Mouse (Mus musculus) lung, embryonic 15.5 days (tissue): ENCODE results near the gene Cdh4. TPM values are rescaled to one million over a fixed set of nuclear protein-coding genes. Genes with fewer than 3 reads are reported as not detected.

Experiments used
- ATAC-seq: fragments of 200-750 bp; cut with Nextera tagmentation; 2 replicates; pipeline ENCODE4 v1.8.0; 2017; ENCODE audit warnings: moderate number of reproducible peaks, borderline replicate concordance; ENCODE audit not compliant: low FRiP score, low TSS enrichment; ENCODE audit errors: extremely low read depth
- H3K27ac ChIP-seq: fragments of 300-500 bp; sonication (generic); 2 replicates; pipeline ENCODE4 v1.5.1; 2015; ENCODE audit warnings: moderate library complexity, mild to moderate bottlenecking, inconsistent platforms
- H3K27me3 ChIP-seq: fragments of 300-500 bp; sonication (generic); 2 replicates; pipeline ENCODE4 v1.6.1; 2015; ENCODE audit warnings: inconsistent platforms
- H3K36me3 ChIP-seq: fragments of 300-500 bp; sonication (generic); 2 replicates; pipeline ENCODE4 v1.6.1; 2015; ENCODE audit warnings: inconsistent platforms
- H3K4me1 ChIP-seq: fragments of 300-500 bp; sonication (generic); 2 replicates; pipeline ENCODE4 v1.6.1; 2015; ENCODE audit warnings: inconsistent platforms
- H3K4me2 ChIP-seq: fragments of 300-500 bp; sonication (generic); 2 replicates; pipeline ENCODE4 v1.6.1; 2015; ENCODE audit warnings: inconsistent platforms, mild to moderate bottlenecking, moderate library complexity
- H3K4me3 ChIP-seq: fragments of 300-500 bp; sonication (generic); 2 replicates; pipeline ENCODE4 v1.5.1; 2015; ENCODE audit warnings: mild to moderate bottlenecking, inconsistent platforms
- H3K9ac ChIP-seq: fragments of 300-500 bp; sonication (generic); 2 replicates; pipeline ENCODE4 v1.6.1; 2015; ENCODE audit warnings: inconsistent platforms
- H3K9me3 ChIP-seq: fragments of 300-500 bp; sonication (generic); 2 replicates; pipeline ENCODE4 v1.6.1; 2016; ENCODE audit warnings: inconsistent platforms
- WGBS: fragments of 180-500 bp; shearing (Covaris S2); methylation state at CpG from one replicate; pipeline ENCODE4 v1.1.7; 2015; 5-methylcytosine and 5-hydroxymethylcytosine counted together
- polyA plus RNA-seq: library from polyadenylated mRNA; unstranded; fragments of >200 nt; fragmentation: Nextera tagmentation; extraction: Ambion mirVana; gene quantifications from 2 replicates; pipeline ENCODE4 v1.2.1, GENCODE M21; 2015

The Cdh4 gene
- polyA plus RNA-seq, 1 experiment from 2014 or later, result 7.3 TPM

- Histone ChIP-seq H3K9me3 (no peaks in the 10 kb centered on the region), H3K27ac (no peak overlapping the region), H3K27me3 (no peaks in the 10 kb centered on the region), H3K9ac (no peak overlapping the region), H3K36me3 (no peaks in the 10 kb centered on the region), H3K4me1 (no peaks in the 10 kb centered on the region), H3K4me3 (no peak overlapping the region), H3K4me2 (no peak overlapping the region)
- 45% methylated on average over 4 of the region's 4 CpGs for WGBS
- ATAC-seq, result no peak
These were observed 138.2 kb downstream of the Cdh4 start for GRCm38 (mm10) chr2:179580415-179580814.

GRCm38 (mm10) chr2:179581058-179581457 lies 138.8 kb downstream of the Cdh4 start:
- H3K4me1 ChIP-seq, result no peaks in the 10 kb centered on the region
- no peak overlapping the region for H3K27ac ChIP-seq
- H3K9me3 ChIP-seq, result no peaks in the 10 kb centered on the region
- no peak for ATAC-seq
- 70% methylated on average over 5 of the region's 5 CpGs for WGBS
- H3K36me3 ChIP-seq, result no peaks in the 10 kb centered on the region
- no peak overlapping the region for H3K4me3 ChIP-seq
- H3K27me3 ChIP-seq, result no peaks in the 10 kb centered on the region
- H3K4me2 ChIP-seq, result no peak overlapping the region
- no peak overlapping the region for H3K9ac ChIP-seq

GRCm38 (mm10) chr2:179582966-179583365 lies 140.7 kb downstream of the Cdh4 start:
- Histone ChIP-seq H3K27me3 (no peaks in the 10 kb centered on the region), H3K36me3 (no peaks in the 10 kb centered on the region), H3K4me3 (no peak overlapping the region), H3K9me3 (no peaks in the 10 kb centered on the region), H3K4me2 (no peak overlapping the region), H3K4me1 (no peaks in the 10 kb centered on the region), H3K27ac (no peak overlapping the region), H3K9ac (no peak overlapping the region)
- 59% methylated on average over 16 of the region's 16 CpGs for WGBS
- no peak for ATAC-seq

- H3K27ac ChIP-seq, result no peak overlapping the region
- no peaks in the 10 kb centered on the region for H3K27me3 ChIP-seq
- WGBS, result 48% methylated on average over 13 of the region's 13 CpGs
- H3K9me3 ChIP-seq, result no peaks in the 10 kb centered on the region
- ATAC-seq, result no peak
- no peak overlapping the region for H3K4me3 ChIP-seq
- no peak overlapping the region for H3K4me2 ChIP-seq
- H3K36me3 ChIP-seq, result no peaks in the 10 kb centered on the region
- H3K4me1 ChIP-seq, result no peaks in the 10 kb centered on the region
- no peak overlapping the region for H3K9ac ChIP-seq
These were observed 142.4 kb downstream of the Cdh4 start for GRCm38 (mm10) chr2:179584672-179585071.

GRCm38 (mm10) chr2:179586436-179586835 lies 144.2 kb downstream of the Cdh4 start:
- Histone ChIP-seq H3K4me1 (no peaks in the 10 kb centered on the region), H3K36me3 (no peaks in the 10 kb centered on the region), H3K27me3 (no peaks in the 10 kb centered on the region), H3K27ac (no peak overlapping the region), H3K4me3 (no peak overlapping the region), H3K9ac (no peak overlapping the region), H3K4me2 (no peak overlapping the region), H3K9me3 (no peaks in the 10 kb centered on the region)
- WGBS, result 77% methylated on average over 11 of the region's 11 CpGs
- ATAC-seq, result no peak

- WGBS, result 80% methylated on average over 2 of the region's 2 CpGs
- no peaks in the 10 kb centered on the region for H3K27me3 ChIP-seq
- H3K27ac ChIP-seq, result no peak overlapping the region
These were observed 144.8 kb downstream of the Cdh4 start for GRCm38 (mm10) chr2:179587069-179587468.

GRCm38 (mm10) chr2:179591661-179592060 lies 149.4 kb downstream of the Cdh4 start:
- H3K4me2 ChIP-seq, result no peak overlapping the region
- 58% methylated on average over 5 of the region's 5 CpGs for WGBS
- no peak overlapping the region for H3K4me3 ChIP-seq
- H3K36me3 ChIP-seq, result no peaks in the 10 kb centered on the region
- no peaks in the 10 kb centered on the region for H3K27me3 ChIP-seq
- no peak overlapping the region for H3K9ac ChIP-seq
- H3K9me3 ChIP-seq, result no peaks in the 10 kb centered on the region
- H3K27ac ChIP-seq, result no peak overlapping the region
- no peak for ATAC-seq
- H3K4me1 ChIP-seq, result no peaks in the 10 kb centered on the region

More at GRCm38 (mm10) chr2:179587069-179587468, 144.8 kb downstream of the Cdh4 start:
- no peaks in the 10 kb centered on the region for H3K36me3 ChIP-seq
- H3K4me2 ChIP-seq, result no peak overlapping the region
- H3K9ac ChIP-seq, result no peak overlapping the region
- no peak for ATAC-seq
- no peak overlapping the region for H3K4me3 ChIP-seq
- no peaks in the 10 kb centered on the region for H3K9me3 ChIP-seq
- H3K4me1 ChIP-seq, result no peaks in the 10 kb centered on the region

- WGBS, result 79% methylated on average over 4 of the region's 4 CpGs
- no peak for ATAC-seq
- H3K27ac ChIP-seq, result no peak overlapping the region
- H3K9ac ChIP-seq, result no peak overlapping the region
- H3K4me2 ChIP-seq, result no peak overlapping the region
- no peaks in the 10 kb centered on the region for H3K27me3 ChIP-seq
- no peaks in the 10 kb centered on the region for H3K9me3 ChIP-seq
- H3K36me3 ChIP-seq, result no peaks in the 10 kb centered on the region
- no peaks in the 10 kb centered on the region for H3K4me1 ChIP-seq
- no peak overlapping the region for H3K4me3 ChIP-seq
These were observed 152.8 kb downstream of the Cdh4 start for GRCm38 (mm10) chr2:179595013-179595412.

GRCm38 (mm10) chr2:179598886-179599285 lies 156.7 kb downstream of the Cdh4 start:
- H3K4me3 ChIP-seq, result no peak overlapping the region
- no peak overlapping the region for H3K27ac ChIP-seq
- no peak overlapping the region for H3K9ac ChIP-seq
- WGBS, result 88% methylated on average over 11 of the region's 11 CpGs
- no peaks in the 10 kb centered on the region for H3K36me3 ChIP-seq
- no peak for ATAC-seq
- H3K27me3 ChIP-seq, result no peaks in the 10 kb centered on the region
- no peaks in the 10 kb centered on the region for H3K9me3 ChIP-seq
- H3K4me1 ChIP-seq, result no peaks in the 10 kb centered on the region
- H3K4me2 ChIP-seq, result no peak overlapping the region

- H3K4me3 ChIP-seq, result no peak overlapping the region
- ATAC-seq, result no peak
These were observed 157.7 kb downstream of the Cdh4 start for GRCm38 (mm10) chr2:179599886-179600285.

GRCm38 (mm10) chr2:179600347-179600746 lies 158.1 kb downstream of the Cdh4 start:
- no peak overlapping the region for H3K9ac ChIP-seq
- no peak overlapping the region for H3K27ac ChIP-seq
- no peaks in the 10 kb centered on the region for H3K9me3 ChIP-seq
- H3K36me3 ChIP-seq, result no peaks in the 10 kb centered on the region
- H3K4me1 ChIP-seq, result no peaks in the 10 kb centered on the region
- 68% methylated on average over 2 of the region's 2 CpGs for WGBS
- H3K4me3 ChIP-seq, result no peak overlapping the region
- no peak overlapping the region for H3K4me2 ChIP-seq
- ATAC-seq, result no peak; the same call in 1 of the 2 replicates
- H3K27me3 ChIP-seq, result no peaks in the 10 kb centered on the region

More at GRCm38 (mm10) chr2:179599886-179600285, 157.7 kb downstream of the Cdh4 start:
- Histone ChIP-seq H3K9me3 (no peaks in the 10 kb centered on the region), H3K36me3 (no peaks in the 10 kb centered on the region), H3K9ac (no peak overlapping the region), H3K4me1 (no peaks in the 10 kb centered on the region), H3K4me2 (no peak overlapping the region), H3K27me3 (no peaks in the 10 kb centered on the region), H3K27ac (no peak overlapping the region)
- WGBS, result 41% methylated on average over 1 of the region's 1 CpGs

- no peaks in the 10 kb centered on the region for H3K9me3 ChIP-seq
- no peaks in the 10 kb centered on the region for H3K4me1 ChIP-seq
- no peaks in the 10 kb centered on the region for H3K36me3 ChIP-seq
- H3K4me3 ChIP-seq, result no peak overlapping the region
- no peak overlapping the region for H3K4me2 ChIP-seq
- no peak overlapping the region for H3K27ac ChIP-seq
- H3K27me3 ChIP-seq, result no peaks in the 10 kb centered on the region
- WGBS, result 83% methylated on average over 9 of the region's 9 CpGs
- no peak for ATAC-seq
- no peak overlapping the region for H3K9ac ChIP-seq
These were observed 158.9 kb downstream of the Cdh4 start for GRCm38 (mm10) chr2:179601167-179601566.

- no peak overlapping the region for H3K27ac ChIP-seq
- no peak for ATAC-seq
- no peak overlapping the region for H3K4me3 ChIP-seq
- H3K27me3 ChIP-seq, result no peaks in the 10 kb centered on the region
- 65% methylated on average over 3 of the region's 3 CpGs for WGBS
- no peaks in the 10 kb centered on the region for H3K9me3 ChIP-seq
- no peaks in the 10 kb centered on the region for H3K36me3 ChIP-seq
- H3K4me2 ChIP-seq, result no peak overlapping the region
- H3K4me1 ChIP-seq, result no peaks in the 10 kb centered on the region
- H3K9ac ChIP-seq, result no peak overlapping the region
These were observed 162.5 kb downstream of the Cdh4 start for GRCm38 (mm10) chr2:179604746-179605145.
